Mouse (Mus musculus): ENCODE data around the gene Zfp977.
"Not testable (repeated sequence)": the region's sequence is repeated elsewhere in the genome, so short reads cannot be mapped to it uniquely, and the experiment has no call there.

Gene Zfp977

DNA sequence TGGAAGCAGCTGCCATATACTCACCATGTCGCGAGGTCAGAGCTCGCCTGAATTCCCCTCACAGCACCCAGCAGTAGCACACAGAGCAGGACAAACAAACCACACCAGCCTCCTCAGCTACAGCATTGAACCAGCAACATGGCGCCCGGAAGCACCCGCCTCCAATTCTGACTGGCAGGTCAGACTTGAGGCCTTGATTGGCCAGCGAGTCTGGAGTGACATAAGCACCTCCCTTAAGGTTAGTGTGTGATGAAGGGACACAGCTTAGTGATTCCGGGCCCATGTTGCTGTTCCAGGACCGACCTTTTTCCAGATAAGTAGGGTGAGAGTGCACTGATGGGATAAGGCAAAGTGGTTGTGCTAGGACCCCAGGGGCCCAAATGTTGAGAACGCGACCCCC, at the start of gene Zfp977:
Gene Zfp977 (minus strand): TSS at position 135 of the 400 bp plus-strand sequence.
- not testable (repeated sequence) for DNase-seq

DNA sequence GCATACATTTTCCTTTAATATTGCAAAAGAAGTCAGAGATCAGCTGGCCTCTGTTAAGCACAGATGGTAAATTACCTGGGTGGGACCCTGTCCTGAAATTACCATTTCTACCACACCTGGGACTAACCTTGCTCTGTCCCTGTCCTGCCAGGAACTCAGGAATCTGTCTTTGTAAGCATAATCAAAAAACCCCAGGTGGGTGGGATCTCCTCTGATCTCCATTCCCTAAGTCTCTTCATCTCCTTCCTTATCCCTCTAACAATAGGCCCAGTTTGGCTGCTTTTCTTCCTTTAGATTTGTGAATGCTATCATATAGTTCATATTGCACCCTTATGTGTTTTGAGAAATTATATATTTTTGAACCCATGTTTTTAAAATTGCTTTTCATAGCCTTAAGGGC, 38.7 kb upstream of the Zfp977 start:
- not testable (repeated sequence) for DNase-seq

DNA sequence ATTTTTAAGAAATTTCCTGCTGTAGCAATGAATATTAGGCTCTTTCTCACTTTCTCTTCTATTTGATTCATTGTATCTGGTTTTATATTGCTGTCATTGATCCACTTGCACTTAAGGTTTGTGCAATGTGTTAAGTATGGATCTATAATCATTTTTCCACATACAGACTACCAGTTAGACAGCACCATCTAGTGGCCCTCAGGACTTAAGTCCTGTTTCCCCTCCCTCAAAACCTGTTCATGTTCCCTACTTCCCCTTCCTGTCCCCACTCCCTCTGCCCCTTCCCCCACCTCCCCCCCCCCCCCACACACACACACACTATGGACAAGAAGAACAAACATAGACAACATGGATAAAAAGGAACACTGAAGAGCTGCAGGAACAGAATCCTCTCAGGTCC, 3.3 kb upstream of the Zfp977 start:
- not testable (repeated sequence) for DNase-seq

DNA sequence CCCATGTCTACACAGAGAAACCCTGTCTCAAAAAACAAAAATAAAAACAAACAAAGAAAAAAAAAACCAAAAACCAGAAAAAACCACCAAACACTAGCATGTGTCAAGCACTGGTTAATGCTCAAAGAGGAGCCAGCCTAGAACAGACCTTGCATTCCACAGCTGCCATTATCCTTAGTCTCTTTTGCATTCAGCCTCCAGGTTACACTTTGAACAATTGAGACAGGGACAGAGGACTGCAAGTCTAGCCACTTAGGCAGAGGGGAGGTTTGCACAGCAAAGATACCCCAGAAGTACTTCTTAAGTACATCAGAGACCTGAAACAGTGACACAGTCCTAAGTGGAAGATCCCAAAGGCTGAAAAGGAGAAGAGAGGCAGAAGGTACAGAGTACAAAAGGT, 1.0 kb downstream of the Zfp977 start:
- not testable (repeated sequence) for DNase-seq

DNA sequence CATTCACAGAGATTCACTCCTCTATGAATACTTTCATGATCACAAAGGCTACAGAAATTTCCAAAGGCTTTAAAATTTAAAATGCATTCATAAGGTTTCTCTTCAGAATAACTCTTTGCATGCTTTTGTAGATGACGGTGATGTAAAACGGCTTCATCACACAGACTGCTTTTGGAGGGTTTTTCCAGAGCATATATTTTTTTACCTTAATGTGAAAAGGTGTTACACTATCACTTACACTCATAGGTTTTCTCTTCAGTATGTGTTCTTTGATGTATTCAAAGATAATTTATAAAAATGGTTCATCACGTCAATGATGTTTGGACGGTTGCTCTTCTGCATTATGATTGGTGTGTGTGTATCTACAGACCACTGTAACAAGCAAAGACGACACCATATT, 13.9 kb downstream of the Zfp977 start, which contains the start of gene Gm21028:
Gene Gm21028 (minus strand): TSS at position 101 of the 400 bp plus-strand sequence.
- DNase-seq: no peak

DNA sequence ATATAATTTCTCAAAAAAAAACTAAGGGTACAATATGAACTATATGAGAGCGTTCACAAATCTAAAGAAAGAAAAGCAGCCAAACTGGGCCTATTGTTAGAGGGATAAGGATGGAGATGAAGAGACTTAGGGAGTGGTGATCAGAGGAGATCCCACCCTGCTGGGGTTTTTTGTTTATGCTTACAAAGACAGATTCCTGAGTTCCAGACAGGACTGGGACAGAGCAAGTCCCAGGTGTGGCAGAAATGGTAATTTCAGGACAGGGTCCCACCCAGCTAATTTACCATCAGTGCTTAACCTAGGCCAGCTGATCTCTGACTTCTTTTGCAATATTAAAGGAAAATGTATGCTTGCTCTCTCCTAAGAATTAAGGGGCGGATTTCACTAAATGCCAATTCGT, 40.6 kb downstream of the Zfp977 start:
- no peak for DNase-seq
